Mouse (Mus musculus) macrophage (primary cell): ENCODE data around the gene Paox. TPM values are rescaled to one million over a fixed set of nuclear protein-coding genes. Genes with fewer than 3 reads are reported as not detected.

ENCODE experiments used
- H3K27ac ChIP-seq: fragments of 350-480 bp; formaldehyde crosslinking; 2 replicates; pipeline ENCODE4 v1.9.0; 2021
- H3K36me3 ChIP-seq: fragments of 350-480 bp; formaldehyde crosslinking; 2 replicates; pipeline ENCODE4 v1.9.0; 2021; ENCODE audit errors: inconsistent target
- H3K4me3 ChIP-seq: fragments of 350-480 bp; formaldehyde crosslinking; 2 replicates; pipeline ENCODE4 v1.9.0; 2021; ENCODE audit errors: inconsistent target
- H3K79me2 ChIP-seq: fragments of 350-480 bp; formaldehyde crosslinking; 2 replicates; pipeline ENCODE4 v1.9.0; 2021; ENCODE audit errors: inconsistent target
- WGBS: methylation state at CpG from one replicate; pipeline ENCODE4 v1.1.7; 2026; ENCODE audit warnings: inconsistent platforms; ENCODE audit not compliant: missing documents; 5-methylcytosine and 5-hydroxymethylcytosine counted together
- polyA plus RNA-seq: library from polyadenylated mRNA; stranded (reverse); fragments of 250-400 nt; gene quantifications from 3 replicates; pipeline ENCODE4 v1.2.4, GENCODE M21; 2018; ENCODE audit warnings: inconsistent platforms

The Paox gene
- polyA plus RNA-seq, 1 experiment from 2014 or later = 20.7 TPM

- Histone ChIP-seq H3K27ac (no peak overlapping the region), H3K36me3 (no peaks in the 10 kb centered on the region), H3K4me3 (no peak overlapping the region), H3K79me2 (no peaks in the 10 kb centered on the region)
- 100% methylated on average over 1 of the region's 1 CpGs for WGBS
These were observed 17.1 kb upstream of the Paox start for GRCm38 (mm10) chr7:140098466-140098865.

GRCm38 (mm10) chr7:140101498-140101897 lies 14.1 kb upstream of the Paox start:
- peak overlapping the region; percentile 30; the same call in 1 of the 2 replicates for H3K4me3 ChIP-seq
- peaks cover 11% of the 10 kb centered on the region for H3K36me3 ChIP-seq
- WGBS = 96% methylated on average over 8 of the region's 10 CpGs
- H3K79me2 ChIP-seq = no peaks in the 10 kb centered on the region
- no peak overlapping the region for H3K27ac ChIP-seq

- H3K36me3 ChIP-seq = peaks cover 18% of the 10 kb centered on the region
- no peak within 1 kb of the TSS for H3K27ac ChIP-seq
- H3K4me3 ChIP-seq = peak within 1 kb of the TSS; percentile 30
- no peaks in the 10 kb centered on the region for H3K79me2 ChIP-seq
- 8% methylated on average over 30 of the region's 30 CpGs for WGBS
These were observed 13.4 kb upstream of the Paox start, which contains the start of gene Fuom for GRCm38 (mm10) chr7:140101993-140102860. Gene Fuom (minus strand): TSS chr7:140102441.

GRCm38 (mm10) chr7:140104009-140104408 lies 11.6 kb upstream of the Paox start:
- Histone ChIP-seq H3K4me3 (no peak overlapping the region), H3K79me2 (no peaks in the 10 kb centered on the region), H3K27ac (no peak overlapping the region), H3K36me3 (peaks cover 33% of the 10 kb centered on the region)
- WGBS = 92% methylated on average over 4 of the region's 4 CpGs

- peaks cover 39% of the 10 kb centered on the region for H3K36me3 ChIP-seq
- H3K4me3 ChIP-seq = no peak overlapping the region
- H3K79me2 ChIP-seq = peaks cover 20% of the 10 kb centered on the region; the same call in 1 of the 2 replicates
- WGBS = 32% methylated on average over 3 of the region's 3 CpGs
- peak overlapping the region; percentile 47 for H3K27ac ChIP-seq
These were observed 3.7 kb upstream of the Paox start for GRCm38 (mm10) chr7:140111943-140112342.

GRCm38 (mm10) chr7:140116329-140117054 lies 893 bp downstream of the Paox start, which contains the start of gene Echs1:
Gene Echs1 (minus strand): TSS chr7:140116476.
- peak within 1 kb of the TSS; percentile 92 for H3K4me3 ChIP-seq
- WGBS = 5% methylated on average over 25 of the region's 28 CpGs
- peaks cover 20% of the 10 kb centered on the region; the same call in 1 of the 2 replicates for H3K79me2 ChIP-seq
- H3K36me3 ChIP-seq = no peaks in the 10 kb centered on the region
- peak within 1 kb of the TSS; percentile 87 for H3K27ac ChIP-seq

- Histone ChIP-seq H3K79me2 (peaks cover 6% of the 10 kb centered on the region; the same call in 1 of the 2 replicates), H3K27ac (no peak overlapping the region), H3K36me3 (no peaks in the 10 kb centered on the region), H3K4me3 (no peak overlapping the region)
- WGBS = 90% methylated on average over 2 of the region's 2 CpGs
These were observed 4.9 kb downstream of the Paox start for GRCm38 (mm10) chr7:140120484-140120883.

GRCm38 (mm10) chr7:140121338-140121910 lies 5.8 kb downstream of the Paox start:
- WGBS = 77% methylated on average over 10 of the region's 13 CpGs
- Histone ChIP-seq H3K36me3 (no peaks in the 10 kb centered on the region), H3K27ac (no peak overlapping the region), H3K4me3 (no peak overlapping the region), H3K79me2 (peaks cover 7% of the 10 kb centered on the region; the same call in 1 of the 2 replicates)

- WGBS = 65% methylated on average over 4 of the region's 4 CpGs
- Histone ChIP-seq H3K27ac (no peak overlapping the region), H3K36me3 (no peaks in the 10 kb centered on the region), H3K79me2 (peaks cover 14% of the 10 kb centered on the region; the same call in 1 of the 2 replicates), H3K4me3 (no peak overlapping the region)
These were observed 7.2 kb downstream of the Paox start for GRCm38 (mm10) chr7:140122765-140123164.

GRCm38 (mm10) chr7:140124382-140124781 lies 8.8 kb downstream of the Paox start:
- H3K27ac ChIP-seq = no peak overlapping the region
- 100% methylated on average over 1 of the region's 1 CpGs for WGBS
- no peak overlapping the region for H3K4me3 ChIP-seq
- H3K79me2 ChIP-seq = peaks cover 25% of the 10 kb centered on the region; the same call in 1 of the 2 replicates
- H3K36me3 ChIP-seq = peaks cover 2% of the 10 kb centered on the region; the same call in 1 of the 2 replicates

GRCm38 (mm10) chr7:140125278-140126021 lies 9.9 kb downstream of the Paox start:
- peak overlapping the region; percentile 78 for H3K27ac ChIP-seq

GRCm38 (mm10) chr7:140126022-140126350 lies 10.4 kb downstream of the Paox start:
- WGBS = 4% methylated on average over 5 of the region's 5 CpGs
- Histone ChIP-seq H3K4me3 (peak overlapping the region; percentile 72), H3K36me3 (peaks cover 17% of the 10 kb centered on the region), H3K27ac (peak overlapping the region; percentile 78), H3K79me2 (peaks cover 30% of the 10 kb centered on the region; the same call in 1 of the 2 replicates)

More at GRCm38 (mm10) chr7:140125278-140126021, 9.9 kb downstream of the Paox start:
- Histone ChIP-seq H3K4me3 (peak overlapping the region; percentile 72), H3K79me2 (peaks cover 30% of the 10 kb centered on the region; the same call in 1 of the 2 replicates), H3K36me3 (peaks cover 13% of the 10 kb centered on the region)
- WGBS = 3% methylated on average over 34 of the region's 40 CpGs

GRCm38 (mm10) chr7:140126934-140127333 lies 11.3 kb downstream of the Paox start:
- peaks cover 30% of the 10 kb centered on the region; the same call in 1 of the 2 replicates for H3K79me2 ChIP-seq
- H3K36me3 ChIP-seq = peaks cover 17% of the 10 kb centered on the region
- H3K4me3 ChIP-seq = peak overlapping the region; percentile 26
- peak overlapping the region; percentile 94 for H3K27ac ChIP-seq
- 32% methylated on average over 3 of the region's 3 CpGs for WGBS

- 0% methylated on average over 2 of the region's 2 CpGs for WGBS
- peak overlapping the region; percentile 94 for H3K27ac ChIP-seq
- no peak overlapping the region; the same call in 1 of the 2 replicates for H3K4me3 ChIP-seq
- H3K36me3 ChIP-seq = peaks cover 17% of the 10 kb centered on the region
- H3K79me2 ChIP-seq = peaks cover 30% of the 10 kb centered on the region; the same call in 1 of the 2 replicates
These were observed 12.3 kb downstream of the Paox start for GRCm38 (mm10) chr7:140127911-140128310.
